Mouse (Mus musculus): ENCODE measurements around the gene Cenpu. TPM values are rescaled to one million over a fixed set of nuclear protein-coding genes. Genes with fewer than 3 reads are reported as not detected.
"Not testable (repeated sequence)": the region's sequence is repeated elsewhere in the genome, so short reads cannot be mapped to it uniquely, and the experiment has no call there.

Gene Cenpu
- polyA plus RNA-seq, 1 experiment: 0.80 TPM

DNA sequence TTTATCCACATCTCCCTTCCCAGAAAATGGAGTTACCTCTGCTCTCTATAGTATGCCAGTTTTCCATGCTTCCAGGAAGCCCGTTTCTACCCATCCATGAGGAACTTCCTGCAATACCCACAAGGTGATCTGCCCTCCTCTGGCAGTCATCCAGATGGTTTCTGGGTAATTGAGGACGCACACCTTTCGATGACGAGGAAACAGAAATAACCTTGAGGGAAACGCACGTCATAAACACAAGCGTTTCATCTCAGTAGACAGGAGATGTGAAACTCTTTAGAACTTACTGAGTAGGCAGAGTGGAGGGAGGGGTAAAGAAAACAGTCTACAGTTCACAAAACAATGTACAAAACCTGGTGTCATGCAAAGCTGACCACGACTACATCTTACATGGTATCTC lies 1.8 kb upstream of the Cenpu start:
- DNase-seq (ENCODE audit: low read depth): no peak

DNA sequence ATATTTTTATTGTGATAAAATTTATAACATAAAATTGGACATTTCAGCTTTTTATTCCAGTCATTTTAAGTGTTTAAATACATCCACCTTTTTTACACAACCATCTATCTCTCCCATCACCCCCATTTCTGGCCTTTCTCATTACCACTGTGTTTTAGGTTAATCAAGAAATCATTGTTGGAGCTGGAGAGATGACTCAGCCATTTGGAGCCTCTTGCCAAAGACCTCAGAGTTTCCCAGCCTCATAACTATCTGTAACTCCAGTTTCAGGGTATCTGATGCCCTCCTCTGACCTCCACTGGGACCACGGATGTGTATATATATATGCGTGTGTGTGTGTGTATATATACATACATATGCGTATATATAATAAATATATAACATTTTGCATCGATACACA lies 799 bp upstream of the Cenpu start:
- DNase-seq (ENCODE audit: low read depth): no peak

DNA sequence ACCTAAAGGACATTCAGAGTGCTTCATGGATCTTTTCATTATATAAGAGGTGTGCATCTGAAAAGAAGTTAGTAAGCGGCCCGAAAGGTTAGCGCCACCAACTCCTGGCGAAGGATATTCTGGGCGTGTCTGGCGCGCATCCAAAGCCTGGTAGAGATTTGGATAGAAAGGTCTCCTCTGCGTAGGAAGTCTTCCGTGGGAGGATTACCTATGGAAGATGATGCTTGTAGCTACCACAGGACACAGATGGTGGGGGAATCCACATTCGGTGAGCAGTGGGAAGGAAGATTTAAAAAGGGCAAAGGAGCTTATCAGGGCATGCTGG lies 575 bp downstream of the Cenpu start:
- no peak for DNase-seq (ENCODE audit: low read depth)

DNA sequence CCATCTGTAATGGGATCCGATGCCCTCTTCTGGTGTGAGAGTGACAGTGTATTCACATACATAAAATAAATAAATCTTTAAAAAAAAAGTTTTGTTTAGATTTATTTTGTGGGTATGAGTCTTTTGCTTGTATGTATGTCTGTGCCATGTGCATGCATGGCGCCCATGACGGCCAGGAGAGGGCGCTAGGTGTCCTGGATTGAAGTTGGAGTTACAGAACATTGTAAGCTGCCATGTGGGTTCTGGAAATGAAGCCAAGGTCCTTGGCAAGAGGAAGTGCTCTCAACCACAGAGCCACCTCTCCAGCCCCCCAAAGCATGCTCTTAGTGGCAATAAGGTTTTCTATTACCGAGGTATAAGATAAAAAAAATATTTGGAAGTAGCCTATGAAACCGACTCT lies 7.6 kb downstream of the Cenpu start:
- no peak for DNase-seq (ENCODE audit: low read depth)

DNA sequence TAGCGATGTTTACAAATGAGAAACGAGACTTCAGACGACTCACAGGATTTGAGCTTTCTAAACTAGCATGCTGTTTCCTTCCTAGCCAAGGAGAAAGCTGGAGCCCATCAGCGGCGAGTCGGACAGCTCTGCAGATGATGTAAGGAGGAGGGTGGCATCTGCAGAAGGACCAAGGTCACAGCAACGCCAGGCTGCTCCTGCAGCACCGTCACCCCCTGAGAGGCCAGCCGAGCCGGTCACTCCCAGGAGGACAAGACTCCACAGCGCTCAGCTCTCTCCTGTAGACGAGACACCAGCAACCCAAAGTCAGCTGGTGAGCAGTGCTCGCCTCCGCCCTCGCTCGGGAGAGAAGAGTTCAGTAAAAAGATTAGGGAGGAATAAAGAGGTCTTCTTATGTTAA lies 10.5 kb downstream of the Cenpu start:
- DNase-seq (ENCODE audit: low read depth): no peak

DNA sequence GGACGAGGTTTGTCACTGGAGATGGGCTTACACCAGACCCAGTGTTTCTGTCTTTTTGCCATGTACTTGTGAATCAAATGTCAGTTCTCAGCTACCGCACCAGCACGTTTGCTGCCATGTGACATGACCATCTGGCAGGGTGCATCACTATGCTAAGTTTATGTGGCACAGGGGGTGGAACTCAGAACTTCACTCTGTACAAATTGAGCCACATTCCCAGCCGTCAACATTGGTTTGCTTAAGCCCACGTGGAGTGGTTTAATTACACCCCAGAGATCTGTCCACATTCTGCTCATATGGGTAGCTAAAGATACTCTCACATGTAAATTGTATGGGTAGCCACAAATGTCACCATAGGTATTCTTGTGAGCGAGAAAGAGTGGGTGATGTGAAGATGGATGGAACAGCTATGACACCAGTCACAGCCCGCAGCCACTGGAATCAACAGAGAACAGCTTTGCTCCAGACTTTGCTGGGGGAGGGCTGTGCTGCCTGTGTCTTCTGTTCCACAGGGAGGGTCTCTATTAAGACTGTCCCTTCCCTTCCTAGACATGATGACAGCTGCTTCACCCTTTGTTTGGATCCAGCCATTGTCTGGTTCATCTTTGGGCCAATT lies 15.2 kb downstream of the Cenpu start:
- no peak for DNase-seq (ENCODE audit: low read depth)

DNA sequence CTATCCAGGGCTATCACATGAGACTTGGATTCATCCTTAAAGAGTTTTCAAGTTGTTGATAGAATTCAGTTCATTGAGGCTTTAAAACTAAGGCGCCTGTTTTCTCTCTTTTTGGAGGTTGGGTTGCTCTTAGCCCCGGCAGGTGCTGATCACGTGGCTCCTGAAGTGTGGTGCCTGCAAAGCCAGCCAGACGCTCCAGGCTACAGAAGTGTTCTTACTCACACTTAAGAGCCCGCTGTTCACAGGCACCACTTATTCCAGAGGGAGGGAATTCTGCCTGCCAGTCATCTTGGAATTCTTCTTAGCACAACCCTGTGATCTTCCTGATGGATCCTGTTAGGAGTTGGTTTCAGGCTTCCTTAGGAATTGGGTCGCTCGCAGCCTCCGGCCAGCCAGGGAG lies 16.1 kb downstream of the Cenpu start:
- no peak for DNase-seq (ENCODE audit: low read depth)

DNA sequence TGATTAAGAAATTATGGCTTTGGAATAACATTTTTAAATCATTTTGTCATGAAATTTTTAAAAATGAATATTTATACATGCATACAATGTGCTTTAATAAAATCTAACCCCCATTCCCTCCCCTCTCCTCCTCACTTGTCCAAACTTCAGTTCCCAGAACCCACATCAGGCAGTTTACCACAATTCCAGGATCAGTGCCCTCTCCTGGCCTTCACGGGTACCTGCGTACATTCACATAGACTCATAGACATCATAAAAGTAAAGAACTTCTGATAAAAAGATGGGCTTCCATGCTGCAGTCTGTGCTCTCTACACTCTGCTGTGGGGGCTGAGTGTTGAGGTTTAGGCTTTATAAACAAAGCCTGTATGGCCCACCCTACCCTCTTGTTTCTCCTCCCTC lies 17.1 kb downstream of the Cenpu start:
- DNase-seq (ENCODE audit: low read depth): no peak

DNA sequence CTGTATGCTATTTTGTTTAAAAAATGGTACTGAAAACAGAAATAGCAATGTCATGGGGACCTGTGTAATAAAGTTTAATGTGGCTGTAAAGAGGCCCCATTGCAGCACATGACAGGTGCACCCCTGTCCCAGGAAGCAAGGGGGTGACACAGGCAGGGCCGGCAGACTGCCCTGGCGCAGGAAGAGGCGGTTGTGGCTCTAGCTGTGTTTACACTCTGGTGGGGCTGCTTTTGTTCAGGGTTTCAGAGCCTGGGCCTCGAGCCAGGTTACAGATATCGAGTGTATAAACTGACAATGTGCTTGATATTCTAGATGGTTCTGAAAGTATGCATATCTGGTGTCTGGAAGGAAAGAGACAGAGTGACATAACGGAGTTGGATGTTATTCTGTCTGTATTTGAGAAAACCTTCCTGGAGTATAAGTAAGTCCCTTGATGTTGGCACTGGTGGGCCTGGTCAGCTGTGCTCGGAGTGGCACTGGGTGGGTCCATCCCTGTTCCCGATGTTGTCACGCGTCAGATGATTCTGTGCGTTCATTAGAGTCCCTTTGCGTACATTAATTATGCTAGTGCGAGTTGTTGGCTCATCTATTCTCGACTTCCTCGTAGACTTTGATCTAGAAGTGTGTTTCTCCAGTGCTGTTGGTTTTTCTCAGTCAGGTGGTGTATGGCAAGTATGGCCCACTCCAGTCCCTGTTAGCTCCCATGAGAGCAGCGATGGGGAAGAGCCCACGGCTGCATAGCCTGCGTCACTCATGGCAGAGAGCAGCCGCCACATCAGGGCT lies 18.0 kb downstream of the Cenpu start:
- DNase-seq (ENCODE audit: low read depth): no peak

DNA sequence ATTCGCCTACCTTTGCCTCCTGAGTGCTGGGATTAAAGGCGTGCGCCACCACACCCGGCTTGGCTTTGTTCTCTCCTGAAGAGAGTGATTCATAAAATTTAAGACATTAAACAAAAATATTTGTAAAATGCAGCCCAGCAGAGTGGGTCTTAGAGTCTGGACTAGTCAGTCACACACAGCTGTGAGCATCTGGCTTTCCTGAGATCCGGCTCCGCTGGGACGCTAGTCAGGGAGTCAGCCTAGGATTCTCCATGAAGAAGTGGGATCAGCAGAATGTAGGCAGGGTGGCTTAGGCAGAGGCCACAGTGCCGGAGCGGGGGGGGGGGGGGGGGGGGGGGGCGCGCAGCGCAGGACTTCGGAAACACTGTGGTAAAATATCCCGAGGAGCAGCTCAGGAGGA lies 18.8 kb downstream of the Cenpu start:
- DNase-seq (ENCODE audit: low read depth): no peak

DNA sequence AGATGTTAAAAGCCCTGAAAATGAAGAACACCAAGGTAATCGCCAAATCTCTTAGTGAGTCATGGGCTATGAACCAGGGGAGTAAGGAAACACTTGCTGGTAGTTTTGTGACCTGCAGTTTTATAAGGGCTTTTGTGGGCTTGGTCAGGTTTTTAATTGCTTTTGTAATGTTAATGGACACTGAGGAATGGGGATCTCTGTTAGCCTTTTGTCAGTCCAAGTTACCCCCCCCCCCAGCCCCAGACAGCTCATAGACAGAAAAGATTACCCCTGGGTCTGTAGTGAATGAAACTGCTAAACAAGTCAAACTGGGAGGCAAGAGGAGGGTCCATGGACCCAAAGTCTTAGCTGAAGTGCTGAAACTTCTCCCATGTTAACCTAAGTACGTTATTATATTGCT lies 21.6 kb downstream of the Cenpu start:
- DNase-seq (ENCODE audit: low read depth): no peak

DNA sequence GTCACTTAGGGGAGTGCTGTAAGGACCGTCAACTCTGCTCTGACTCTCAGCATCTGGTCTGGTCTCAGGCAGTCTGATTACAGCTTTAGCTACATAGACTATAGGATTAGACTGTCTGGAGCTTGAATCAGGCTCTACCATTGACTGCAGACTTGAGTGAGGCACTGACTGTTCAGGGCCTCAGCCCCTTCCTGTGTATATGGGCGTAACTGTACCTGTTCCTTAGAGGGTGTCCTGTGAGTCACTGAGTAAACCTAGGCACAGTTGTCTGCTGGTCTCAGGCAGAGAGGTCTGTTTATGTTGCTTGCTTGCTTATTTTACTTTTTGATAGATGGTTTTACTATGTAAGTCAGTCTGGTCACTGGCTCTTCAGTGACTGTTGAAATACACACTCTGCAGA lies 22.1 kb downstream of the Cenpu start:
- no peak for DNase-seq (ENCODE audit: low read depth)

DNA sequence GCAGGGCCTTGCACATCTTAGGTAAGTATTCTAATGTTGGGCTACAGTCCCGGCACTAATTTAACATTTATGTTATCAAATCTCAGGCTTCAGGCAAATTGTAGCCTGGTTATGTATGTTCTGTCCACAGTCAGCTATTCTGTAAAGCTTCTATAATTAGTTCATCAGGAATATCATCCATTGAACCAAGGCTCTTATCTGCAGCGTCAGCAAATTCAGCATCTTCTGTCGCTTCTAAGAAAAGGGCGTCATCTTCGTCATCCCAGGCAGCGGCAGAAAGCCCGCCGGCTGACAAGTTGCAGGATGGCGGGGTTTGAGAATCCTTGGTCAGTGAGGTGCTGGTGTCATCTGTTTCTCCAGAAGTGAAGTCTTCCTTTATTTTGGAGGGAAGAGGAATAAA lies 27.0 kb downstream of the Cenpu start:
- no peak for DNase-seq (ENCODE audit: low read depth)

DNA sequence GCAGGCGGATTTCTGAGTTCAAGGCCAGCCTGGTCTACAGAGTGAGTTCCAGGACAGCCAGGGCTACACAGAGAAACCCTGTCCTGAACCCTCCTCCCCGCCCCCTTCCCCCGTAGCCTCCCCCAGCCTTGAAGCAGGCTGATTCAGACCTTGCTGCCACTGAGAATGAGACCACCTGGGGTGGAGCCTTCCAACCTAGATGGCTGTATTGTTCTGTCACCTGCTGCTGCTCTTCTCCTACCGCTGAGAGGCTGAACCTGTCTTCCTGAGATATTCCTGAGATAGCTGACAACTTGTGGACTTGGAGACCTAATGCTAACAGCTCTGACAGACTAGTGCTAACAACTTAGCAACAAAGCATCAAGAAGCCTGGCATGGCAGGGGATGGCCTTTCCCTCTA lies 32.5 kb downstream of the Cenpu start:
- not testable (repeated sequence) for DNase-seq (ENCODE audit: low read depth)

DNA sequence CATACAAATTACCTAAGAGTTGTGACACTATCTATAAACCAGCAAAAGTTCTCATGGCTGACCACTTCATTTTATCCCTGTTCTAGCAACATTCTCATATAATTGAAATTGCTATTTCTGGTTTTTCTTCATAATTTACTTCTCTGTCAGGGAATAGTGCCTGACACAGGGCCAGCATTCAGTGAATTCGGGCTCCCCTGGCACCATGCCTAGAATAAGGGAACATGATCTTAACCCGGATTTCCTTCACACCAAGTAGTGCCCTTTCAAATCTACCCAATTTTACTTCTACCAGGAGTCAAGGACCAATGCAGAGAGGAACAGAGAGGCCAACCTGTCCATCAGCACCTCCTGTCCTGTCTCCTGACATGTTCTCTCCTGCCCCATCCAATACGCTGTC lies 33.7 kb downstream of the Cenpu start:
- no peak for DNase-seq (ENCODE audit: low read depth)

DNA sequence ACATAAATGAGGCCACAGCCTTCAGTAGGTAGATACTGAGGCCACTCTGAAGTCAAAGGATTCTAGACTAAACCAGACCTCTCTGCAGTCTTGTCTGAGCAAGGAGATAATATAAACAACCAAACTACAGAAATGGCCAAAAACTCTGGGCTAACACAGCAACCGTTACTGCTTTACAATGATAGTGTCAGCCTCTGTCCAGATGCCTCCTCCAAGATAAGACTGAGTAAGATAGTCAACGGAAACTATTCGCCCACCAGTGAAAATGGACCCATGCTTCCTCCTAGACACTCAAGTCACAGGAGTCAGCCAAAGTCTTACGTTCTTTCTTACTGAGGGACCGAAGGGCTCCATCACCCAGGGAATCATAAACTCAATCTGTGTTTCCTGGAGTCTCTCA lies 36.1 kb downstream of the Cenpu start:
- no peak for DNase-seq (ENCODE audit: low read depth)

DNA sequence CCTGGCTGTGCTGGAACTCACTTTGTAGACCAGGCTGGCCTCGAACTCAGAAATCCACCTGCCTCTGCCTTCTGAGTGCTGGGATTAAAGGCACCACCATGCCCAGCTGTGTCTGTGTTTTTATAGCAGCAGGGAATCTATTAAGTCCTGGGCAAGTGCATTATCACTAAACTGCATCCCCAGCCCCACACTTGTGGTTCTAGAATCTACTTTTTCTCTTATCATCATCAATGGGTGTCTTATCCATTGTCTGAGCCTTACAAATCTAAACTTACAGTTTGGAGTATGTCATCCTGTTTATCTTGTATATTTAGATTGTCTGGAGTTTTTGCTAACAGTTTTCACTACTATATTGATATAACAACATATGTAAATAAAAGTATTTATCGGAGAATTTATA lies 36.8 kb downstream of the Cenpu start:
- no peak for DNase-seq (ENCODE audit: low read depth)

DNA sequence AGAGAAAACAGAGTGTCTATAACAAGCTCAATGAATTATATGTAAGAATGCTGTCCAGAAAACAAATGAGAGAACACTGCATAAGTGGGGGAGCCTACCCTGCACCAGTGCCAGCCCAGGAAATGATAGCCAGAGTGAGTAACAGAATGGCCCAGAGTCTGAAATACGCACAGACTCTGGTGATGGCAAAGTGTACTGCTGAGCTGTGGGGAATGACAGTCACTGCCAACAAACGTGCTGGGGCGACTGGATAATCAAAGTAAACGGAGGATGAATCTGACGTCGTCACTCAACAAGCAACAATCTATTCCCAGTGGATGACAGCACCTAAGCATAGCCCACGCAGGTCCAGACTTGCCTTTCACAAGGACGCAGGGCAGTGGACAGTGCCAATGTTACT lies 41.2 kb downstream of the Cenpu start:
- DNase-seq (ENCODE audit: low read depth): no peak

DNA sequence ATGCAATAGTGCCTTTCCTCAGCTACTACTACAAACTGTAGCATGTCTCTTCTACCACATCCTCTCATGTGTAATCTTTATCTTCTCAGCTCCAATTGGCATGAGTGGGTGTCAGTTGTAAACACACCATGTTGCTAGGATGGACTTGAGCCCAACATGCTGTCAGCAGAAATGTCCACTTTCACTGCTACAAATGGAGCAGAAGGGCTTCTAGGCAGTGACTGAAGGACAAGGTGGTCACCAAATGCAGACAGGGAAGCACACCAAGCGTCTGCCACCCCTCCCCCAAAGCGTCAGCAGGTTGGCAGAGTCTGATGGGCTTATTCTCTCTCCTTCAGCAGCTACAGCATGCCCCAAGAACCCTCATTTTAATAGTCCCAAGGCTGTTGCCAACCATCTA lies 41.9 kb downstream of the Cenpu start:
- DNase-seq (ENCODE audit: low read depth): no peak

DNA sequence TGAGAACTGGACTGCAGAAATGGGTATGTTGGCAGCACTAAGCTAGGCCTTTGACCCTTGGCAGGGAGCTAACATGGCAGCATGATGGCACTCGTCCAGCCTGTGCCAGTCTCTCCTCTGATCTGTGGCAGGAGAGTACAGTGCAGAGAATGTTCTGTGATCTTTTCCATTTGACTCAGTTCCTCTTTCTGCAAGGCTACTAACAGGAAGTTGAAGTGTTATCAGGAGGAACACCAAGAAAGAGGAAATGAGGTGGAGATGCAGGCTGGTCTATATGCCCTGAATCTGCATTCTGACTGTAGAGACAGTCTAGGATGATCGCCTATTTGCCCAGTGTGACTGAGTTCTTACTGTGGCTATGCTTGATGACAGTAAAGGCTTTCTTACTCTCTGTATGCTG lies 43.8 kb downstream of the Cenpu start:
- no peak for DNase-seq (ENCODE audit: low read depth)

DNA sequence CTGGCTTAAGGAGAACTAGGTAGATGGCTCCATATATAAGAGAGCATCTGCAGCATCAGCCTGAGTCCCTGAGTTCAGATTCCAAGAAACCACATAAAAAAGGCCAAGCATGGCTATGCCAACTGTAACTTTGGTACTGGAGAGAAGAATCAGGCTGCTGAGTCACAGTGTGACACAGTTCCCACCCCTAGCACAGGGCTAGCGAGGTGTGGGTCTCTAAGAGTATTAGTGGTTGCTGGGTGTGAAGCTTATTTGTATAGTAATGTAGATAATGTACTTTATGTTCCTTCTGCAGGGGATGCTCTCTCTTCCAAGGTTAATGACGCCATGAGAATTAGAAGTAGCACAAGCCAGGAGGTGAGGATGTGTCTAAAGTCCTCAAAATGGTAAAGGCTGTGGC lies 44.7 kb downstream of the Cenpu start:
- no peak for DNase-seq (ENCODE audit: low read depth)

DNA sequence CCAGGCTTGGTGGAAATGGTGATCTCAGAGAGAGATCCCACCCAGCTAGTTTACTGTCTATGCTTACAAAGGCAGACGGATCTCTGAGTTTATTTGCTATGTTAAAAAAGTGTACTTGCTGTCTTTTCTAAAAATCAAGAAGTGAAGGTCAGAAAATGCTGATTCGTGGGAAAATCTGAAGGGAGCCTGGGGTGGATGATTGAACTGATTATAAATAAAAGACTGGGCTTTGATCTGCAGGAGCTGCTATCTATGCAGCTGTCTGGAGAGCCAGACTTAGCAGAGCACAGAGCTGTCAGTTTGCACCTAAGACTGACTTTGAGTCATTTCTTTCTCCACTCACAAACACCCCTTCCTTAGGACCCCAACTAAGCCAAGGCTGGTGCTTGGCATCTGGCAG lies 45.6 kb downstream of the Cenpu start:
- DNase-seq (ENCODE audit: low read depth): no peak

DNA sequence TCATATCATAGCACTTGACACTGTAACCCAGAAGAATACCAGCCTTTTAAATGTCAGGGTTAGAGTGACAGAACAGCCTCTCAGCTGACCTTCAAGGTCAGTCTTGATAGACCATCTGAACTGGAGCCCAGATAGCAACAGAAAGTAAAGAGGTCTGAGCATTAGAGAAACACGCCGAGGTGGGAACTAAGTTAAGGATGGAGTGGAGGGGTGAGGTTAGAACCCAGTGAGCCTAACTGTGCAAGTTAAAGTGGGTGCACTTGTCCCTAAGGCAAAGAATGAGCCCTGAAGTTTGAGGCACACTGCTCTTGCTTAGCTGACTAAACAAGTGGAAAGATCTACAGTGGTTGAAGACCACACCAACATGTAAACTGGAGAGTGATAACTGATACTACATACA lies 46.3 kb downstream of the Cenpu start:
- no peak for DNase-seq (ENCODE audit: low read depth)

DNA sequence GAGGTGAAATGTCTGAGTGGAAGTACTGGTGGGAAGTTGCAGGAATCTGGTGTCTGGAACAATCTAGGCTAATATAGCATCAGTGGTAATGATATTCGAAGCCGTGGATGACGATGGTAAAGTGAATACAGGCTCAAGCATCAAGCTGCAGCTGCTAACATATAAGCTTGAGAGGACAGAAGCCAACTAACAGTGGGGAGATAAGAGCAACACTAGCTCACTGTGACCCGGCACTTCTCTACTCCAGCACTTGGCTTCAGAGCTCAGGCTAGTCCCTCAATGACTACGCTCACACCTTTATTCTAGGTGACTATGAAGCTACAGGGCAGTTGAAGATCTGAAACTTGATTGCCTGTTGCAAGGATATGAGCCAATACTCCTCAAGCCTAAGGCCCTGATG lies 46.9 kb downstream of the Cenpu start:
- no peak for DNase-seq (ENCODE audit: low read depth)

All from gonadal fat pad, adult 2 months (tissue).